Mouse (Mus musculus): ENCODE results near the gene Rab11a. TPM values are rescaled to one million over a fixed set of nuclear protein-coding genes. Genes with fewer than 3 reads are reported as not detected.
"Not testable (repeated sequence)": the region's sequence is repeated elsewhere in the genome, so short reads cannot be mapped to it uniquely, and the experiment has no call there.

The Rab11a gene
- polyA plus RNA-seq, 1 experiment from 2014 or later: 322 TPM

DNA sequence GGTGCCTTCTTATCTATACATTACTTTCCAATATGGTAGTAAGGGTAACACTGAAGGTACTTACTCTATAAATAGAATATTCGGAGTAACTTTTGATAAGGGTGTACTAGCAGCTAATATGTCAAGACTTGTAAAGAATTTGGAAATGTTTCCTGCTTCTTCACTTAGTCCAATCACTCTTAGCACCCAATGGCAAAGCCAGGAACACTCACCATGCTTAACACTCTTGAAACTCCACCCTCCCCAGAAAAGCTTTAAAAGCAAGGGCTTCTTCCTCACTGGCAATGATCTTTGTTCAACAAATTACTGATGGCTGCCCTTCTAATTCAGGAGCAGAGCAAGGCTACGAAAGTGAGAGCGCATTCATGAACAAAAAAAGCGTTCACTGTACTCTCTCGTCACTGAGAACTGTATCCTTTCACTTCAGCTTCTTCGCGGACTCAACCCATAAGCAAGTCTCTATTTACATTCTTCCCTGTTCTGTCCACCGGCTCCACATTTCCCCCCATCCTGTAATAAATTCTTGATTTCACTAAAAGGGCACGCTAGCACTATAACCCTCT, 1.4 kb downstream of the Rab11a start:
- Histone ChIP-seq H3K4me2 (replicated peaks; ENCODE audit: low read depth, low read length) (peak overlapping the region; percentile 65), H3K9ac (ENCODE audit: low read depth, low read length) (peak overlapping the region; percentile 88), H3K9me3 (ENCODE audit: control insufficient read depth, low read length) (no peaks in the 10 kb centered on the region), H3K27me3 (ENCODE audit: control insufficient read depth, insufficient read depth, low read length) (no peaks in the 10 kb centered on the region), H3K27ac (ENCODE audit: low read depth, low read length) (peak overlapping the region; percentile 87), H3K4me3 (ENCODE audit: low read depth, low read length) (peak overlapping the region; percentile 97), H3K36me3 (ENCODE audit: control insufficient read depth, insufficient read depth, low read length) (no peaks in the 10 kb centered on the region), H3K4me1 (replicated peaks; ENCODE audit: control insufficient read depth, insufficient read depth, low read length) (0 out of 2 replicates have a peak, but pooled peaks cover 2% of the 10 kb centered on the region)
- ATAC-seq (ENCODE audit: low FRiP score) (no peak), DNase-seq (ENCODE audit: low spot score) (peak; percentile 26)
- 18% methylated on average over 9 of the region's 9 CpGs for WGBS

DNA sequence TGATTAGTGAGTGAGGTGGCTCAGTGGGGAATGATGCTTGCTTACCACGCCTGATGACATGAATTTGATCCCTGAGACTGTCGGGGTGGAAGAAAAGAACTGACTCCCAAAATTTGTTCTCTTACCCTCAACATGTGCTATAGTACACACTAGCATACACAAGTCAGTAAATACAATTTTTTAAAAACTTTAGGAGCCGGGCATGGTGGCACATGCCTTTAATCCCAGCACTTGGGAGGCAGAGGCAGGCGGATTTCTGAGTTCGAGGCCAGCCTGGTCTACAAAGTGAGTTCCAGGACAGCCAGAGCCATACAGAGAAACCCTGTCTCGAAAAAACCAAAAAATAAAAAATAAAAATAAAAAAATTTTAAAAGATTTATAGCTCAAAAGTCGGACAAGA, 2.6 kb downstream of the Rab11a start:
- not testable (repeated sequence) for H3K4me3 ChIP-seq (ENCODE audit: low read depth, low read length); H3K9ac ChIP-seq (ENCODE audit: low read depth, low read length); H3K4me2 ChIP-seq (replicated peaks; ENCODE audit: low read depth, low read length); H3K27me3 ChIP-seq (ENCODE audit: control insufficient read depth, insufficient read depth, low read length); DNase-seq (ENCODE audit: low spot score); ATAC-seq (ENCODE audit: low FRiP score); H3K36me3 ChIP-seq (ENCODE audit: control insufficient read depth, insufficient read depth, low read length); H3K27ac ChIP-seq (ENCODE audit: low read depth, low read length); H3K4me1 ChIP-seq (replicated peaks; ENCODE audit: control insufficient read depth, insufficient read depth, low read length); H3K9me3 ChIP-seq (ENCODE audit: control insufficient read depth, low read length)
- 89% methylated on average over 7 of the region's 7 CpGs for WGBS

DNA sequence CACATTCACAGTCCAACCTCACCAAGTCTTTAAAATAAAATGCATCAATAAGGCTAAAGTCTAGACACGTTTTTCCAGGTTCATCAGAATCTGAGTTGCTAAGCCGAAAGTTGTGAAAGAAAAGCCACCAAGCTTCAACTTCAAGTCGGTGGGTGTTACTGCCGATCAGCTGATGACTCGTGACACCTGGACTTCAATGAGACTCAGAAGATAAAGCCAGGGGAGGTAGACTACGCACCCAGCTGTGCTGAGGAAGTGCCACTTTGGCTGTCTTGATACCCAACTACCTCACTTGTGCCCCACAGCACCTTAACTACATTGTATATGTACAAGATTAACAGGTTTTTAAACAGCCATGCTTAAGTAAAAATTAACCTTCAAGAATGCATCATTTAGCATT, 3.4 kb downstream of the Rab11a start:
- no peak for ATAC-seq (ENCODE audit: low FRiP score)
- no peak overlapping the region for H3K27ac ChIP-seq (ENCODE audit: low read depth, low read length)

DNA sequence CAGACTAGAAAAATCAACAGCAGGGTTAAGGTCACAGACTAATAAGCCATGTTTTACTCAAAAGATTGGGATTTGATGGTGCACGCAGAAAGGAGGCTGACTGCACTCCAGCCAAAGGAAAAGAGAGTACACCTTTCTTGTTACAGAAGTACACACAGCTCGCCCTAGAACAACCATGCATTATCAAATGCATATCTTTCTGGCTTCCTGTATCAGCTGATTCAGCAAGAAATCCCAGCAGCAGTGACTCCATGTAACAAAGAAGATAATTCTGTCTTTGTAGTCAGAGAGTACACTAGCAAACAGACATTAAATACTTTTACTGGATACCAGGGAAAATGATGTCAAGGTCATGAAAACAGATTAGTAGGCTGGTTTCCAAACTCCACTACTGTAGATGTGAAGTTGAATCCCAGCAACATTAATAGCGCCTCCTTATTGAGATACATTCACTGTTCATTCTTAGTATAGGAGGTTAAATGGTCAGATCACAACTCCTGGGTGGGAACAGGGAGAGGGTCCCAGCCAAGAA, 6.5 kb downstream of the Rab11a start:
- H3K36me3 ChIP-seq (ENCODE audit: control insufficient read depth, insufficient read depth, low read length): no peaks in the 10 kb centered on the region
- WGBS: 88% methylated on average over 3 of the region's 3 CpGs
- ATAC-seq (ENCODE audit: low FRiP score): no peak
- no peak overlapping the region for H3K4me3 ChIP-seq (ENCODE audit: low read depth, low read length)
- H3K27me3 ChIP-seq (ENCODE audit: control insufficient read depth, insufficient read depth, low read length): no peaks in the 10 kb centered on the region
- no peak for DNase-seq (ENCODE audit: low spot score)
- no peak overlapping the region for H3K4me2 ChIP-seq (replicated peaks; ENCODE audit: low read depth, low read length)
- H3K27ac ChIP-seq (ENCODE audit: low read depth, low read length): no peak overlapping the region
- no peak overlapping the region for H3K9ac ChIP-seq (ENCODE audit: low read depth, low read length)
- H3K4me1 ChIP-seq (replicated peaks; ENCODE audit: control insufficient read depth, insufficient read depth, low read length): 0 out of 2 replicates have a peak, but pooled peaks cover under 1% of the 10 kb centered on the region
- no peaks in the 10 kb centered on the region for H3K9me3 ChIP-seq (ENCODE audit: control insufficient read depth, low read length)

More for the DNA sequence above, 3.4 kb downstream of the Rab11a start:
- no peak for DNase-seq (ENCODE audit: low spot score)
- Histone ChIP-seq H3K9me3 (ENCODE audit: control insufficient read depth, low read length) (no peaks in the 10 kb centered on the region), H3K4me1 (replicated peaks; ENCODE audit: control insufficient read depth, insufficient read depth, low read length) (0 out of 2 replicates have a peak, but pooled peaks cover 2% of the 10 kb centered on the region), H3K36me3 (ENCODE audit: control insufficient read depth, insufficient read depth, low read length) (no peaks in the 10 kb centered on the region), H3K4me3 (ENCODE audit: low read depth, low read length) (no peak overlapping the region), H3K4me2 (replicated peaks; ENCODE audit: low read depth, low read length) (no peak overlapping the region), H3K27me3 (ENCODE audit: control insufficient read depth, insufficient read depth, low read length) (no peaks in the 10 kb centered on the region), H3K9ac (ENCODE audit: low read depth, low read length) (no peak overlapping the region)
- WGBS: 76% methylated on average over 6 of the region's 6 CpGs

DNA sequence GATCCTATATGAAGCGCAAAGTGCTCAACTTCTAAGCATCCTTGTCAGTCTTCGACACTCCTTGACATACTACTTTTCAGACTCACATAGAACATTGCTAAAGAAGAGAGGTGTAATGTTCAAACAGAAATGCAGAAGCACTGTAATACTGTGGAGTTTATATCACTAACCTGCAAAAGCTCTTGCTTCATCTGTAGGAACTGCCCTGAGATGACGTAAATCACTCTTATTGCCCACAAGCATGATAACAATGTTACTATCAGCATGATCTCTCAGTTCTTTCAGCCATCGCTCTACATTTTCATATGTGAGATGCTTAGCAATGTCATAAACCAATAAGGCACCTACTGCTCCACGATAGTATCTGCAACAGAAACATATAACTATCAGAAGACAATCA, 11.1 kb downstream of the Rab11a start:
- Histone ChIP-seq H3K27me3 (ENCODE audit: control insufficient read depth, insufficient read depth, low read length) (no peaks in the 10 kb centered on the region), H3K27ac (ENCODE audit: low read depth, low read length) (no peak overlapping the region), H3K4me3 (ENCODE audit: low read depth, low read length) (no peak overlapping the region), H3K4me1 (replicated peaks; ENCODE audit: control insufficient read depth, insufficient read depth, low read length) (no peaks in the 10 kb centered on the region), H3K9me3 (ENCODE audit: control insufficient read depth, low read length) (no peaks in the 10 kb centered on the region), H3K4me2 (replicated peaks; ENCODE audit: low read depth, low read length) (no peak overlapping the region), H3K36me3 (ENCODE audit: control insufficient read depth, insufficient read depth, low read length) (no peaks in the 10 kb centered on the region), H3K9ac (ENCODE audit: low read depth, low read length) (no peak overlapping the region)
- DNase-seq (ENCODE audit: low spot score) (no peak), ATAC-seq (ENCODE audit: low FRiP score) (no peak)
- 96% methylated on average over 5 of the region's 5 CpGs for WGBS

DNA sequence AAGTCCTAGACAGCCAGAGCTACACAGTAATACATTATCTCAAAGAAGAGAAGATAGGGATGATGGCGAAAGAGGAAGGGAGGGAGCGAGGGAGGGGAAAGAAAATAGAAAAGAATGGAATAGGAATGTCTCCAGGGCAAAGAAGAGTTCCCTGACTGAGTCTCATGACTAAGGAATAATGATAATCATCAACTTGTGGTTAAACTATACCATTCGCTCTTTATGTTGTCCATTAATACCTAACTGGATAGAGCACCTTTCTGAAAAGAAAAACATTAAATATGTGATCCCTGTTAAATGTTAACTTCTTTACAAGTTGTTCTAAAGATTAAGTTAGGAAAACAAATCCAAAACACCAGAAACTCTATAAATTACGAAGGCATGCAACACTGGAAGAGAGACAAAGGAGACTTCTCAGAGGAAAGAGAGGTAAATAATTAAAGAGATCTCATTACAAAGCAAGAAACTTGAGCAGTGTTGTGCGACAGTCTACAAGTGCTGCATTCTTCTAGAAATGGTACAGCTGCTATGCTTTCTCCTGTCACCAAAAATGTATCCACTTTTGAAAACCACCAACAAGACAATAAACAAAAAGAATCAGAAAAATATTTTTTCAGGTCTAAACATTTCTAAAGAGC, 17.9 kb downstream of the Rab11a start:
- Histone ChIP-seq H3K4me2 (replicated peaks; ENCODE audit: low read depth, low read length) (no peak overlapping the region), H3K27me3 (ENCODE audit: control insufficient read depth, insufficient read depth, low read length) (no peaks in the 10 kb centered on the region), H3K27ac (ENCODE audit: low read depth, low read length) (no peak overlapping the region), H3K36me3 (ENCODE audit: control insufficient read depth, insufficient read depth, low read length) (no peaks in the 10 kb centered on the region), H3K4me1 (replicated peaks; ENCODE audit: control insufficient read depth, insufficient read depth, low read length) (no peaks in the 10 kb centered on the region), H3K9me3 (ENCODE audit: control insufficient read depth, low read length) (no peaks in the 10 kb centered on the region), H3K9ac (ENCODE audit: low read depth, low read length) (no peak overlapping the region), H3K4me3 (ENCODE audit: low read depth, low read length) (no peak overlapping the region)
- no peak for ATAC-seq (ENCODE audit: low FRiP score)
- 65% methylated on average over 5 of the region's 5 CpGs for whole genome bisulfite sequencing
- DNase-seq (ENCODE audit: low spot score): no peak

DNA sequence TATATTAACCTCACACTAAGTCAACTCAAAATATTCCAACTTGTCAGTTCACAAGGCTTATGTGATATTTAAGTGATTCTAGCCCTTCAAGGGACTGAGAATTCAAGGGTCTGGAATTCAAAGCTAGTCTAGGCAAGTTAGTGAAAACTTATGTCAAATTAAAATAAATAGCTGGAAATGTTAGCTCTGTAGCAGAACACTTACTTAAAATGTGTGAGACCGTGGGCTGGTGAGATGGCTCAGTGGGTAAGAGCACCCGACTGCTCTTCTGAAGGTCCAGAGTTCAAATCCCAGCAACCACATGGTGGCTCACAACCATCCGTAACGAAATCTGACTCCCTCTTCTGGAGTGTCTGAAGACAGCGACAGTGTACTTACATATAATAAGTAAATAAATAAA, 27.3 kb downstream of the Rab11a start:
- not testable (repeated sequence) for H3K27ac ChIP-seq (ENCODE audit: low read depth, low read length); ATAC-seq (ENCODE audit: low FRiP score)
- 91% methylated on average over 3 of the region's 5 CpGs for WGBS

DNA sequence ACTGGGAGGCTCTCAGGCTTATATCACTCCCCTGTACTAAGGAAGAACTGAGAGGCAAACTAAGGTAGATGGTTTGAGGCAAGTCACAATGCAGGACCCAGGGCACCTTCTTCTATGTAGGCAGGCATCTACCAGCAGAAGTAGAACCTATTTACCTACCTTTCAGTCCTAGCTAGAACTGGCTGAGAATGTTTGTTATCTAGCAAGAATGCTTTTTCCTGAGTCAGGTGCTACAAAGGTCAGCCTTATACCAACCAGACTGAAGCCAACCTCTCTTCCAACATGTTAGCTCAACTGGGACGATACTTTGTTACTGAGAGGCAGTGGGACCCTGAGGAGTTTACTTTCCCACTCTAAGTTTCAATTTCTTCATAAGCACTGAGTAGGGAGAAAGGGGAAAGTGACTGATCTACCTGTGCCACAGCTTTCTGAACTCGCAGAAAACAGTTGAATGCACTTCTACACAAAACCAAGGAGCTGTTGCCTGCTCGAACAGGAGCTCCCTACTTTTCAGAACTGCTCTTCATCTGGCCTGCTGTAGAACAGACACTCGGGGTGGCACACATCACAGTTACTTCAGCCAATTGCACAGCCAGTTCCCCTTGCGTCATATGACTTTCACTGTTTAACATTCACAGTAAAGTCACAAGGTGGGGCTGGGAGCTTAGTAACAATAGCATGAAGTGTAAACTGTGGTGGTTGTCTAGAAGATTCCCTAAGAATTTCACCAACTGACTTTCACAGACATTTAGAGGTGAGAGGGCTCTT, 33.3 kb downstream of the Rab11a start:
- Histone ChIP-seq H3K4me3 (ENCODE audit: low read depth, low read length) (no peak overlapping the region), H3K27me3 (ENCODE audit: control insufficient read depth, insufficient read depth, low read length) (no peaks in the 10 kb centered on the region), H3K4me1 (replicated peaks; ENCODE audit: control insufficient read depth, insufficient read depth, low read length) (no peaks in the 10 kb centered on the region), H3K9me3 (ENCODE audit: control insufficient read depth, low read length) (no peaks in the 10 kb centered on the region), H3K4me2 (replicated peaks; ENCODE audit: low read depth, low read length) (no peak overlapping the region), H3K36me3 (ENCODE audit: control insufficient read depth, insufficient read depth, low read length) (no peaks in the 10 kb centered on the region; the same call in 1 of the 2 replicates), H3K9ac (ENCODE audit: low read depth, low read length) (no peak overlapping the region), H3K27ac (ENCODE audit: low read depth, low read length) (no peak overlapping the region)
- DNase-seq (ENCODE audit: low spot score) (no peak), ATAC-seq (ENCODE audit: low FRiP score) (no peak)
- 92% methylated on average over 5 of the region's 5 CpGs for WGBS

More for the DNA sequence above, 27.3 kb downstream of the Rab11a start:
- H3K4me3 ChIP-seq (ENCODE audit: low read depth, low read length); H3K9ac ChIP-seq (ENCODE audit: low read depth, low read length); H3K4me1 ChIP-seq (replicated peaks; ENCODE audit: control insufficient read depth, insufficient read depth, low read length); H3K36me3 ChIP-seq (ENCODE audit: control insufficient read depth, insufficient read depth, low read length); DNase-seq (ENCODE audit: low spot score); H3K4me2 ChIP-seq (replicated peaks; ENCODE audit: low read depth, low read length); H3K9me3 ChIP-seq (ENCODE audit: control insufficient read depth, low read length); H3K27me3 ChIP-seq (ENCODE audit: control insufficient read depth, insufficient read depth, low read length): not testable (repeated sequence)

Data from hindbrain, embryonic 11.5 days (tissue).